Mouse (Mus musculus) hindbrain, embryonic 11.5 days (tissue): Measurements from ENCODE around the gene Clec4n. TPM values are rescaled to one million over a fixed set of nuclear protein-coding genes. Genes with fewer than 3 reads are reported as not detected.
"Not testable (repeated sequence)": the region's sequence is repeated elsewhere in the genome, so short reads cannot be mapped to it uniquely, and the experiment has no call there.

Source experiments
- ATAC-seq: fragments of 200-750 bp; cut with Nextera tagmentation; 2 replicates; pipeline ENCODE4 v1.8.0; 2017; ENCODE audit warnings: mild to moderate bottlenecking, moderate TSS enrichment, moderate library complexity; ENCODE audit not compliant: low FRiP score
- DNase-seq: peaks from one replicate; pipeline ENCODE4 v3.0.0-alpha.2; 2015; ENCODE audit warnings: low spot score
- H3K27ac ChIP-seq: fragments of 300-500 bp; sonication (generic); 2 replicates; pipeline ENCODE4 v1.5.1; 2014; ENCODE audit warnings: mild to moderate bottlenecking, low read depth, low read length
- H3K27me3 ChIP-seq: fragments of 300-500 bp; sonication (generic); 2 replicates; pipeline ENCODE4 v1.6.1; 2014; ENCODE audit warnings: mild to moderate bottlenecking, low read length, moderate library complexity, mixed read lengths; ENCODE audit not compliant: control insufficient read depth, insufficient read depth
- H3K36me3 ChIP-seq: fragments of 300-500 bp; sonication (generic); 2 replicates; pipeline ENCODE4 v1.6.1; 2014; ENCODE audit warnings: mild to moderate bottlenecking, low read length, moderate library complexity, mixed read lengths; ENCODE audit not compliant: control insufficient read depth, insufficient read depth
- H3K4me1 ChIP-seq: fragments of 300-500 bp; sonication (generic); replicated peaks from 2 replicates; pipeline ENCODE4 v1.6.1; 2014; ENCODE audit warnings: low read length, mixed read lengths; ENCODE audit not compliant: control insufficient read depth, insufficient read depth
- H3K4me2 ChIP-seq: fragments of 300-500 bp; sonication (generic); replicated peaks from 2 replicates; pipeline ENCODE4 v1.6.1; 2014; ENCODE audit warnings: mild to moderate bottlenecking, low read depth, low read length
- H3K4me3 ChIP-seq: fragments of 300-500 bp; sonication (generic); 2 replicates; pipeline ENCODE4 v1.5.1; 2014; ENCODE audit warnings: low read depth, low read length
- H3K9ac ChIP-seq: fragments of 300-500 bp; sonication (generic); 2 replicates; pipeline ENCODE4 v1.6.1; 2014; ENCODE audit warnings: low read depth, low read length
- H3K9me3 ChIP-seq: fragments of 300-500 bp; sonication (generic); 2 replicates; pipeline ENCODE4 v1.6.1; 2016; ENCODE audit warnings: low read length; ENCODE audit not compliant: control insufficient read depth
- WGBS: fragments of 180-500 bp; shearing (Covaris S2); extraction: QIAGEN DNeasy Blood & Tissue Kit; methylation state at CpG from one replicate; pipeline ENCODE4 v1.1.7; 2014; 5-methylcytosine and 5-hydroxymethylcytosine counted together
- polyA plus RNA-seq: library from polyadenylated mRNA; unstranded; fragments of >200 nt; fragmentation: Nextera tagmentation; extraction: Ambion mirVana; gene quantifications from 2 replicates; pipeline ENCODE4 v1.2.1, GENCODE M21; 2014

Clec4n gene
- polyA plus RNA-seq, 1 experiment from 2014 or later: 0.20 TPM

DNA sequence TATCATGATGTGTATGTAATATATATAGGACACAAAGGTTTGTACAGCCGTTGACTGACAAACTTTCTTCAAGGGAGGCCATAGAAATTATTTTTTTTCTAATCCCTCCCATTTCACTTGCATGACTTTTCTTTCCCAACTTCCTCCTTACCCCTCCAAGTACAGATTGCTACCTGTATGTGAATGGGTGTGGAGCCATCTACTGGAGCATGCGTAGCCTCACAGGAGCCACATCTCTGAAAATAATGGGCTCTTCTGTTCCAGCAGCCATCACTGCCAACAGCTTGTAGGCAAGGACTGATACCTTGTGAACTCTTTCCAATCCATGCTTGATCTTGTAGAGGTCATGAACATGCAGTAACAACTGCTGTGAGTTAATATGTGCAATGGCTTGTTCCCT, 19.2 kb downstream of the Clec4n start:
- 88% methylated on average over 2 of the region's 2 CpGs for WGBS
- H3K9ac ChIP-seq, H3K27ac ChIP-seq, H3K4me2 ChIP-seq, H3K27me3 ChIP-seq, H3K9me3 ChIP-seq, H3K4me3 ChIP-seq, ATAC-seq, H3K36me3 ChIP-seq, DNase-seq, H3K4me1 ChIP-seq: not testable (repeated sequence)

DNA sequence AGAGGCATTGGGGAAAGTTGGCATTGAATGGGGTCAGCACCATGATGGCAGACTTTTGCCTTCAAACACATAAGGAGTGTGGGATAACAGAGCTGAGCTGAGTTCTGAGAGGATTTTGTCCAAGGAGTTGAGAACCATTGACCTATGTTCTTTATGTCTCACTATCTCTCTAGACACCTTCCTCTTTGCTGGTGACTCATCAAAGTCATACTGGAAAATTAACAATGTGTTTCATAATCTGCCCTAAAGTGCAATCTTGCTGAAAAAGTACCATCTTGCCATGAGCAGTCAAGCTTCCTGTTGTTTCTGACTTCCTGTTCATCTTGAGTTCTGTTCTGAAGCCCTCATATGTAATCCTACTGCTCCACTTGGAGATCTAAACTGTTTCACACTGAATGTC, 23.1 kb downstream of the Clec4n start:
- DNase-seq (no peak), ATAC-seq (no peak)
- Histone ChIP-seq H3K36me3 (no peaks in the 10 kb centered on the region), H3K9me3 (no peaks in the 10 kb centered on the region), H3K27ac (no peak overlapping the region), H3K27me3 (no peaks in the 10 kb centered on the region), H3K4me2 (no peak overlapping the region), H3K9ac (no peak overlapping the region), H3K4me1 (no peaks in the 10 kb centered on the region), H3K4me3 (no peak overlapping the region)

DNA sequence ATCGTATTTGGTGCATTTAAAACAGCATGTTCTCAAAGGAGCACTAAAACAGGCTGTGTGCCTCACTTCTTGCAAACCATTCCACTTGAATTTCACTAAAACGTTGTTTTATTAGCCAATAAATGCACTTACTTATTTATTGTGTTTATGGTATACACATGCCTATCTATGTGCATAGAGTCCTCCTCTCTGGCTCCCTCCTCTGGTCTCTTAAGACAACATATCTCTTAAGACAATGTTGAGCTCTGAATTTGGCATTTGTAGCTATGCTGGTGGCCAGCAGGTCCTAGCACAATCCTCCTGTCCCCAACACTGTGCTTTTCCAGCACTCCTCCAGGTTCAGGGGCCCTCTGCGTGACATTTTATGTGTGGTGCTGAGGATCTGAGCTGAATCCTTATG, 29.3 kb downstream of the Clec4n start:
- ATAC-seq (no peak), DNase-seq (no peak)
- WGBS: 79% methylated on average over 3 of the region's 3 CpGs
- Histone ChIP-seq H3K27me3 (no peaks in the 10 kb centered on the region), H3K9me3 (no peaks in the 10 kb centered on the region), H3K4me2 (no peak overlapping the region), H3K4me3 (no peak overlapping the region), H3K4me1 (no peaks in the 10 kb centered on the region), H3K9ac (no peak overlapping the region), H3K36me3 (no peaks in the 10 kb centered on the region), H3K27ac (no peak overlapping the region)

- 90% methylated on average over 4 of the region's 4 CpGs for WGBS
- Histone ChIP-seq H3K27me3 (no peaks in the 10 kb centered on the region), H3K4me1 (no peaks in the 10 kb centered on the region), H3K9me3 (no peaks in the 10 kb centered on the region), H3K36me3 (no peaks in the 10 kb centered on the region), H3K4me2 (no peak overlapping the region), H3K9ac (no peak overlapping the region), H3K4me3 (no peak overlapping the region), H3K27ac (no peak overlapping the region)
- DNase-seq: no peak
- ATAC-seq: no peak
Measured at GRCm38 (mm10) chr6:123259889-123260603, 30.4 kb downstream of the Clec4n start.

DNA sequence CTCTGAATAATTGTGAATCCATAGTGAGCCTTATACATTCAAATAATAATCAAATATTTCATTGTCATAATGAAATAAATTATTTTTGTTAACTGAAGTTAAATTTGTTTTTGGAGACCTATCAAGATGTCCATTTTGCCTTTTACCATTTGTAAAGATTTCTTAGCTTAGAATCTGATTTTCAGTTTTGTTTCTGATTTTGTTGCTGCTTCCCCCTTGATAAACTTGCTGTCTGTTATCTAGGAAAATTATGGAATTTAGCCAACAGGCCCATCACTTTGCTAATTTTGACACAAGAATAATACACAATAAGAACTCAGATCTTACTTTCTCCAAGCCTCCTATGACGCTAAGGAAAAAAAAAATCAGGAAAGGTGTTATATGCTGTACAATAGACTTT, 31.2 kb downstream of the Clec4n start:
- DNase-seq: no peak
- WGBS: 88% methylated on average over 1 of the region's 1 CpGs
- Histone ChIP-seq H3K9me3 (no peaks in the 10 kb centered on the region), H3K9ac (no peak overlapping the region), H3K27ac (no peak overlapping the region), H3K4me2 (no peak overlapping the region), H3K27me3 (no peaks in the 10 kb centered on the region), H3K36me3 (no peaks in the 10 kb centered on the region), H3K4me1 (no peaks in the 10 kb centered on the region), H3K4me3 (no peak overlapping the region)
- no peak for ATAC-seq

- no peak within 1 kb of the TSS for H3K9ac ChIP-seq
- no peak within 1 kb of the TSS for H3K4me2 ChIP-seq
- ATAC-seq (no peak), DNase-seq (no peak)
- H3K27ac ChIP-seq: no peak within 1 kb of the TSS
- WGBS: 79% methylated on average over 4 of the region's 4 CpGs
- H3K4me1 ChIP-seq: no peaks in the 10 kb centered on the region
- H3K36me3 ChIP-seq: no peaks in the 10 kb centered on the region
- no peak within 1 kb of the TSS for H3K4me3 ChIP-seq
- H3K9me3 ChIP-seq: no peaks in the 10 kb centered on the region
- no peaks in the 10 kb centered on the region for H3K27me3 ChIP-seq
Measured at GRCm38 (mm10) chr6:123261555-123262161, 32.0 kb downstream of the Clec4n start, which contains the start of gene Clec4d. TSS of gene Clec4d (plus strand) at chr6:123262111.

DNA sequence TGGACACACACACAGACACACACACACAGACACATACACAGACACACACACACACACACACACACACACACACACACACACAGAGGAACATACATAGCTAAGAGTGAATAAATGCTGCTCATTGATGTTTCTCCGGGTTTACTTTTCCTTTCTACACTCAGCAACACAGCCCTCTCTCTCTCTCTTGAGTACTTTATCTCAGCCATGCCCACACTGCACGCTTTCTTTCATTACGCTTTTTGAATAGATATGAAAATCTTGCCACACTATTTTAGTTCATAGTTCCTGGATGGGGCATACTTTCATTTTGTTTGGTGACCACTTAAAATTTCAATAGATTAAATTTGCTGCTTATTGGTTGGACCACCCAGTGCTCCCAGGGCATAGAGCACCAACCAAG, 34.6 kb downstream of the Clec4n start:
- no peak overlapping the region for H3K4me3 ChIP-seq
- ATAC-seq (no peak), DNase-seq (no peak)
- WGBS: 94% methylated on average over 3 of the region's 3 CpGs
- H3K27me3 ChIP-seq: no peaks in the 10 kb centered on the region
- no peak overlapping the region for H3K27ac ChIP-seq
- H3K36me3 ChIP-seq: no peaks in the 10 kb centered on the region
- H3K9me3 ChIP-seq: no peaks in the 10 kb centered on the region
- no peaks in the 10 kb centered on the region for H3K4me1 ChIP-seq
- no peak overlapping the region for H3K4me2 ChIP-seq
- H3K9ac ChIP-seq: no peak overlapping the region

- H3K4me1 ChIP-seq: no peaks in the 10 kb centered on the region
- no peak for DNase-seq
- no peaks in the 10 kb centered on the region for H3K9me3 ChIP-seq
- no peaks in the 10 kb centered on the region for H3K36me3 ChIP-seq
- H3K27ac ChIP-seq: no peak overlapping the region
- H3K27me3 ChIP-seq: no peaks in the 10 kb centered on the region
- H3K9ac ChIP-seq: no peak overlapping the region
- WGBS: 87% methylated on average over 4 of the region's 4 CpGs
- no peak for ATAC-seq
- H3K4me3 ChIP-seq: no peak overlapping the region
- no peak overlapping the region for H3K4me2 ChIP-seq
Measured at GRCm38 (mm10) chr6:123265809-123266208, 36.2 kb downstream of the Clec4n start.

DNA sequence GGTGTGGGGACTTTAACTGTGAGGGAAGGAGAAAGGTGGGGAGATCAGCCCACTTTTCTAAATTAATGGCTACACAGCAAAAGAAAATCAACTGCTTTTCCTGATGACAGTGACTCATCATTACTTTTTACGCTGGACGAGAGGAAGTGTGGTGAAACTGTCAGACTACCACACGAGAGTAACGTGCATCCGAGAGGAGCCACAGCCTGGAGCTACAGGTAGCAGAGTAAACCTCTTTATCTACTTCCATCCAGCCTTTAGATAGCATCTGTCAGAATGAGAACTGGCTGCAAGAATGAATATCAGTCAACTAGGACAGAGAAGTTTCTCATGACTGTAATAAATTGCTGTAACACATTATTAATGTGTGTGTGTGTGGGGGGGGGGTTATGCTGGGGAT, 37.3 kb downstream of the Clec4n start:
- ATAC-seq: no peak

More for the DNA sequence above, 37.3 kb downstream of the Clec4n start:
- Histone ChIP-seq H3K4me1 (no peaks in the 10 kb centered on the region), H3K36me3 (no peaks in the 10 kb centered on the region), H3K4me3 (no peak overlapping the region), H3K27me3 (no peaks in the 10 kb centered on the region), H3K4me2 (no peak overlapping the region), H3K9ac (no peak overlapping the region), H3K27ac (no peak overlapping the region), H3K9me3 (no peaks in the 10 kb centered on the region)
- DNase-seq: no peak
- 89% methylated on average over 5 of the region's 5 CpGs for WGBS
